Mouse (Mus musculus): Measurements from ENCODE around the gene Olfr934. TPM values are rescaled to one million over a fixed set of nuclear protein-coding genes. Genes with fewer than 3 reads are reported as not detected.

Olfr934 gene
- not detected in 2 replicates for polyA plus RNA-seq (2014; fragmentation: Nextera tagmentation; extraction: Ambion mirVana)

DNA sequence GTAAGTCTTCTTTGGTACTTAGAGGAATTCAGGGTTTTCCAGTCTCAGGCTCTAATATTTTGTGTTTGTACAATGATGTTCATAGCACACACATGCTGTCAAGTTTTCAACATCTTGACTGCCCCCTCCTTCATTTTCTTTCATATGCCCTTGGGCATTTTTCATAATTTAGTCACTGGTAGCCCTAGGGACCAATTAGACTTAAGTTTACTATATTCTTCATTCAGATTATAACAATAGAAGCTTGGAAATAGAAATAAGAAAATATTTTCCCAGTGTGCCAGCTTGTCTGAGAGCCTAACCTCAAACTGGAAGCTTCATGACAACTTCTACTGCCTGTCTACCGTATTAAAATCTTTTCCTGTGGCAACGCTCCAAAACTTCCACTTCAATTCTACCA, at the start of gene Olfr934:
Olfr934 (minus strand) TSS at position 101 of the 400 bp plus-strand sequence.
- ATAC-seq (ENCODE audit: low FRiP score) (no peak), DNase-seq (ENCODE audit: low spot score, missing footprints) (no peak)
- Histone ChIP-seq H3K27ac (ENCODE audit: low read depth, low read length) (no peak within 1 kb of the TSS), H3K4me3 (ENCODE audit: low read depth, low read length) (no peak within 1 kb of the TSS), H3K27me3 (ENCODE audit: control insufficient read depth, insufficient read depth, low read length) (no peaks in the 10 kb centered on the region), H3K9ac (ENCODE audit: low read length) (no peak within 1 kb of the TSS), H3K9me3 (ENCODE audit: control insufficient read depth, low read length) (no peaks in the 10 kb centered on the region), H3K4me1 (ENCODE audit: control insufficient read depth, insufficient read depth, low read length) (no peaks in the 10 kb centered on the region), H3K4me2 (no peak within 1 kb of the TSS), H3K36me3 (ENCODE audit: control insufficient read depth, insufficient read depth, low read length) (no peaks in the 10 kb centered on the region)
- WGBS: 90% methylated on average over 2 of the region's 2 CpGs

DNA sequence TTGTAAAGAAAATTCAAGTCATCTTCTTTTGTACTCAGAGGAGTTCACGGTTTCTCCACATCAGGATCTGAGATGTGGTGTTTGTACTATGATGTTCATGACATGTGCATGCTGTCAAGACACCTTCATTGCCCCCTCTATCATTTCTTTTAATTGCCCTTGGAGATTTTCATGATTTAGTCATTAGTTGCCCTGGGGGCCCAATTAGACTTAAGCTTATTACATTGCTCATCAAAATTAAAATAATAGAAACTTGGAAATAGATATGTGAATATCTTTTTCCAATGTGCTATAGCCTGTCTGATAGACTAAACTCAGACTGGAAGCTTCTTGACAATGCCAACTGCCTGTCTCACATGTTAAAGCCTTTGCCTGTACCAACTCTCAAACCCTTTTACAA, 35.2 kb upstream of the Olfr934 start, which contains the start of gene Olfr146:
Olfr146 (minus strand) TSS at position 101 of the 400 bp plus-strand sequence.
- Histone ChIP-seq H3K36me3 (ENCODE audit: control insufficient read depth, insufficient read depth, low read length) (no peaks in the 10 kb centered on the region), H3K4me3 (ENCODE audit: low read depth, low read length) (no peak within 1 kb of the TSS), H3K4me1 (ENCODE audit: control insufficient read depth, insufficient read depth, low read length) (no peaks in the 10 kb centered on the region), H3K27me3 (ENCODE audit: control insufficient read depth, insufficient read depth, low read length) (no peaks in the 10 kb centered on the region), H3K27ac (ENCODE audit: low read depth, low read length) (no peak within 1 kb of the TSS), H3K9me3 (ENCODE audit: control insufficient read depth, low read length) (no peaks in the 10 kb centered on the region), H3K4me2 (no peak within 1 kb of the TSS), H3K9ac (ENCODE audit: low read length) (no peak within 1 kb of the TSS)
- DNase-seq (ENCODE audit: low spot score, missing footprints) (no peak), ATAC-seq (ENCODE audit: low FRiP score) (no peak)
- WGBS: 76% methylated on average over 1 of the region's 1 CpGs

DNA sequence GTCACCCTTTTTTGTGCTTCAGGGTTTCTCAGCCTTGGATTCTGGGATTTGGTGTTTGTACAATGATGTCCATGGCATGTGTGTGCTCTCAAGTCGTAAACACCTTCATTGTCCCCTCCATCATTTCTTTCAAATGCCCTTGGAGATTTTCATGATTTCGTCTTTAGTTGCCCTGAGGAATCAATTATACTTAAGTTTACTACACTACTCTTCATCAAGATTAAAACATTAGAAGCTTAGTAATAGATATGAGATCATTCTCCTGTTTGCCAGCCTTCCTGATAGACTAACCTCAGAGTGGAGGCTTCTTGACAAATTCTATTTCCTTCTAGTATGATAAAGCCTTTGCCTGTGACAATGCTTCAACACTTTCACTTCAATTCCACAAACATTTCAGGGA, 11.5 kb upstream of the Olfr934 start, which contains the start of gene Olfr935:
Olfr935 (minus strand) TSS at position 101 of the 400 bp plus-strand sequence.
- H3K9ac ChIP-seq (ENCODE audit: low read length): no peak within 1 kb of the TSS
- H3K4me1 ChIP-seq (ENCODE audit: control insufficient read depth, insufficient read depth, low read length): no peaks in the 10 kb centered on the region
- DNase-seq (ENCODE audit: low spot score, missing footprints) (no peak), ATAC-seq (ENCODE audit: low FRiP score) (no peak)
- H3K4me2 ChIP-seq: no peak within 1 kb of the TSS
- 83% methylated on average over 2 of the region's 2 CpGs for WGBS
- no peak within 1 kb of the TSS for H3K27ac ChIP-seq (ENCODE audit: low read depth, low read length)
- H3K27me3 ChIP-seq (ENCODE audit: control insufficient read depth, insufficient read depth, low read length): no peaks in the 10 kb centered on the region
- no peaks in the 10 kb centered on the region for H3K36me3 ChIP-seq (ENCODE audit: control insufficient read depth, insufficient read depth, low read length)
- no peaks in the 10 kb centered on the region for H3K9me3 ChIP-seq (ENCODE audit: control insufficient read depth, low read length)
- H3K4me3 ChIP-seq (ENCODE audit: low read depth, low read length): no peak within 1 kb of the TSS

DNA sequence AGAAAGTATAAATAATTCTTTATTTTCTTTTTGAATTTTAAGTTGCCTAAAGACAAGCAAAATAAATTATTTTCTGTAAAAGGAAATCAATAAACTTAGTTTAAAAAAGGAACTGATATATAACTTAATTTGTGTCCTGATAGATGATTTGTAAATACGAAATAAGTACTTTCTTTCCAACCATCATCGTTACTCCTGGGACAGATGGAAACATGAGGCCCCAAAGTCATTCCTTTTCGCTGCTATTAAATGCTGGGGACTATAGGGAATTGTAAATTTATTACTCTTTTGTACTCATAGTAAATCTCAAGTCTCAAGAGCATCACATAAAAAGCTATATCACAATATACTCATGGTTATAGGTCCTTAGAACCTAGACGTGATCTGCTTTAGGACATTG, 16.1 kb downstream of the Olfr934 start, which contains the start of gene Olfr933:
Olfr933 (plus strand) TSS at position 301 of the 400 bp plus-strand sequence.
- ATAC-seq (ENCODE audit: low FRiP score): no peak
- 89% methylated on average over 4 of the region's 4 CpGs for WGBS
- H3K4me1 ChIP-seq (ENCODE audit: control insufficient read depth, insufficient read depth, low read length): no peaks in the 10 kb centered on the region

DNA sequence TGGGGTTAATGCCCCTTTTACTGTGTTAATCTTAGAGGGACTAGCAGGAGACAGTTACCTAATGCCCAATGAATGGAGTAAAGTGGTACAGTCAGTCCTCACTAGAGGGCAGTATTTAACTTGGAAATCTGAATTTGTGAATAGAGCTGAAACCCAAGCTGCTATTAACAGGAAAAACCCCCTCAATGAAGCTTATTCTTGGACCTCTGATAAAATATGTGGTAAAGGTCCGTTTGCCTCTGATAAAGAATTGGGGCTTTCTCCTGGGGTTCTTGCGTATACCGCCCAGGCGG, 34.0 kb downstream of the Olfr934 start:
- H3K27me3 ChIP-seq (ENCODE audit: control insufficient read depth, insufficient read depth, low read length): no peaks in the 10 kb centered on the region
- no peaks in the 10 kb centered on the region for H3K4me1 ChIP-seq (ENCODE audit: control insufficient read depth, insufficient read depth, low read length)
- no peak overlapping the region for H3K4me2 ChIP-seq
- H3K9ac ChIP-seq (ENCODE audit: low read length): no peak overlapping the region
- no peak overlapping the region for H3K27ac ChIP-seq (ENCODE audit: low read depth, low read length)
- H3K4me3 ChIP-seq (ENCODE audit: low read depth, low read length): no peak overlapping the region
- WGBS: 92% methylated on average over 4 of the region's 4 CpGs
- no peaks in the 10 kb centered on the region for H3K36me3 ChIP-seq (ENCODE audit: control insufficient read depth, insufficient read depth, low read length)
- DNase-seq (ENCODE audit: low spot score, missing footprints) (no peak), ATAC-seq (ENCODE audit: low FRiP score) (no peak)
- H3K9me3 ChIP-seq (ENCODE audit: control insufficient read depth, low read length): no peaks in the 10 kb centered on the region

More for the DNA sequence above, 16.1 kb downstream of the Olfr934 start, which contains the start of gene Olfr933:
- no peak within 1 kb of the TSS for H3K27ac ChIP-seq (ENCODE audit: low read depth, low read length)
- no peak within 1 kb of the TSS for H3K4me2 ChIP-seq
- no peaks in the 10 kb centered on the region for H3K36me3 ChIP-seq (ENCODE audit: control insufficient read depth, insufficient read depth, low read length)
- DNase-seq (ENCODE audit: low spot score, missing footprints): no peak
- no peak within 1 kb of the TSS for H3K9ac ChIP-seq (ENCODE audit: low read length)
- no peak within 1 kb of the TSS for H3K4me3 ChIP-seq (ENCODE audit: low read depth, low read length)
- H3K27me3 ChIP-seq (ENCODE audit: control insufficient read depth, insufficient read depth, low read length): no peaks in the 10 kb centered on the region
- H3K9me3 ChIP-seq (ENCODE audit: control insufficient read depth, low read length): no peaks in the 10 kb centered on the region

DNA sequence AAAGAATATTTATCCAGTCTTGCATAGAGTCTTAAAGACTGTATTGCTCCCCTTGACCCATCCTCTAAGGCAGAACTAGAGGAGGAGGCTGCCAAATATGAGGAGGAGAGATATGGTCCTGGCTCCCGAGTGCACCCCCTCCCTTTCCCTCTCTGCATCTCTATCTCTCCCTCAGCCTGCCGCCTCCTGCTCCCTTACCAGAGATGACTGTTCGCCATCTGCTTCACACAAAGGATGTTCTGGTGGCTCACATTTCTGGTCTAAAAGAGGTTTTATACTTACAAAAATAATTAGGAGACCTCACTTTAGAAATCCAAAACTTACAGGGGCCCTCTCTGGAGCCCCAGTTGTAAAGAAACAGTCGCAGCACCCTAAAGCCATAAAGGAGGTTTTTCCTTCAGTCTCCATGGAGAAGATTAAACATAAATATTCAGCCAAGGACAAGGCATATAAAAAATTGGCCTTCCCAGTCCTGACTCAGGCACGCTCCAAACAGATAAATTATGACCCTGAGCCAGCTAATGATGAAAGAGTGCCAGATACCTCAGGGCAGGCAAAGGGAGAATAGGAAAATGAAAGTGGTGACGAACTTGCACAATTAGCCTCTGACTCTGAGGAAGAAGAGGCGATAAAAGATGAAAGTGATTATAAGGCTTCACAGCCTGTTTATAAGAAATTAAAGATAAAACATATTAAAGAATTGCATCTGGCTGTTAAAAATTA, 34.6 kb downstream of the Olfr934 start:
- Histone ChIP-seq H3K4me1 (ENCODE audit: control insufficient read depth, insufficient read depth, low read length) (no peaks in the 10 kb centered on the region), H3K4me2 (no peak overlapping the region), H3K36me3 (ENCODE audit: control insufficient read depth, insufficient read depth, low read length) (no peaks in the 10 kb centered on the region), H3K27me3 (ENCODE audit: control insufficient read depth, insufficient read depth, low read length) (no peaks in the 10 kb centered on the region), H3K9me3 (ENCODE audit: control insufficient read depth, low read length) (no peaks in the 10 kb centered on the region), H3K27ac (ENCODE audit: low read depth, low read length) (no peak overlapping the region), H3K9ac (ENCODE audit: low read length) (no peak overlapping the region), H3K4me3 (ENCODE audit: low read depth, low read length) (no peak overlapping the region)
- WGBS: 92% methylated on average over 7 of the region's 7 CpGs
- ATAC-seq (ENCODE audit: low FRiP score): no peak
- no peak for DNase-seq (ENCODE audit: low spot score, missing footprints)

Other genes starting within 250 kb of the Olfr934 start
- gene Olfr920, start 236.0 kb downstream of the Olfr934 start, polyA plus RNA-seq (2014; fragmentation: Nextera tagmentation; extraction: Ambion mirVana): not detected in 2 replicates
- gene Olfr921, start 215.2 kb downstream of the Olfr934 start, polyA plus RNA-seq (2014; fragmentation: Nextera tagmentation; extraction: Ambion mirVana): not detected in 2 replicates
- not detected in 2 replicates for gene Olfr922, start 173.7 kb downstream of the Olfr934 start, polyA plus RNA-seq (2014; fragmentation: Nextera tagmentation; extraction: Ambion mirVana)
- gene Olfr923, start 161.8 kb downstream of the Olfr934 start, polyA plus RNA-seq (2014; fragmentation: Nextera tagmentation; extraction: Ambion mirVana): not detected in 2 replicates
- gene Olfr924, start 143.9 kb downstream of the Olfr934 start, polyA plus RNA-seq (2014; fragmentation: Nextera tagmentation; extraction: Ambion mirVana): not detected in 2 replicates
- not detected in 2 replicates for gene Olfr26, start 133.3 kb downstream of the Olfr934 start, polyA plus RNA-seq (2014; fragmentation: Nextera tagmentation; extraction: Ambion mirVana)
- gene Olfr926, start 111.2 kb downstream of the Olfr934 start, polyA plus RNA-seq (2014; fragmentation: Nextera tagmentation; extraction: Ambion mirVana): not detected in 2 replicates
- not detected in 2 replicates for gene Olfr930, start 58.5 kb downstream of the Olfr934 start, polyA plus RNA-seq (2014; fragmentation: Nextera tagmentation; extraction: Ambion mirVana)
- not detected in 2 replicates for gene Olfr933, start 16.0 kb downstream of the Olfr934 start, polyA plus RNA-seq (2014; fragmentation: Nextera tagmentation; extraction: Ambion mirVana)
- gene Olfr935, start 11.4 kb upstream of the Olfr934 start, polyA plus RNA-seq (2014; fragmentation: Nextera tagmentation; extraction: Ambion mirVana): not detected in 2 replicates
- gene Olfr146, start 35.1 kb upstream of the Olfr934 start, polyA plus RNA-seq (2014; fragmentation: Nextera tagmentation; extraction: Ambion mirVana): not detected in 2 replicates
- gene Olfr937, start 76.6 kb upstream of the Olfr934 start, polyA plus RNA-seq (2014; fragmentation: Nextera tagmentation; extraction: Ambion mirVana): not detected in 2 replicates
- not detected in 2 replicates for gene Olfr938, start 90.6 kb upstream of the Olfr934 start, polyA plus RNA-seq (2014; fragmentation: Nextera tagmentation; extraction: Ambion mirVana)
- gene Olfr27, start 139.8 kb upstream of the Olfr934 start, polyA plus RNA-seq (2014; fragmentation: Nextera tagmentation; extraction: Ambion mirVana): not detected in 2 replicates
- not detected in 2 replicates for gene Olfr943, start 178.0 kb upstream of the Olfr934 start, polyA plus RNA-seq (2014; fragmentation: Nextera tagmentation; extraction: Ambion mirVana)
- not detected in 2 replicates for gene Olfr944, start 213.6 kb upstream of the Olfr934 start, polyA plus RNA-seq (2014; fragmentation: Nextera tagmentation; extraction: Ambion mirVana)

All from midbrain, embryonic 11.5 days (tissue).